Mouse (Mus musculus) embryonic facial prominence, embryonic 13.5 days (tissue): ENCODE data around the gene Tln2. TPM values are rescaled to one million over a fixed set of nuclear protein-coding genes. Genes with fewer than 3 reads are reported as not detected.
A peak's percentile ranks its signal among the peaks of the same experiment; 100 is the strongest.

Experiments
- ATAC-seq: fragments of 200-750 bp; cut with Nextera tagmentation; 2 replicates; pipeline ENCODE4 v1.8.0; 2017; ENCODE audit warnings: low read depth; ENCODE audit not compliant: insufficient number of reproducible peaks, insufficient read depth, low FRiP score, low TSS enrichment
- H3K27ac ChIP-seq: fragments of 300-500 bp; sonication (generic); 2 replicates; pipeline ENCODE4 v1.5.1; 2015; ENCODE audit warnings: moderate library complexity, mild to moderate bottlenecking, inconsistent platforms
- H3K27me3 ChIP-seq: fragments of 300-500 bp; sonication (generic); 2 replicates; pipeline ENCODE4 v1.6.1; 2015; ENCODE audit warnings: mild to moderate bottlenecking, inconsistent platforms
- H3K36me3 ChIP-seq: fragments of 300-500 bp; sonication (generic); 2 replicates; pipeline ENCODE4 v1.6.1; 2015; ENCODE audit warnings: mild to moderate bottlenecking, inconsistent platforms
- H3K4me1 ChIP-seq: fragments of 300-500 bp; sonication (generic); 2 replicates; pipeline ENCODE4 v1.6.1; 2015; ENCODE audit warnings: inconsistent platforms
- H3K4me2 ChIP-seq: fragments of 300-500 bp; sonication (generic); 2 replicates; pipeline ENCODE4 v1.6.1; 2015; ENCODE audit warnings: moderate library complexity, mild to moderate bottlenecking, inconsistent platforms
- H3K4me3 ChIP-seq: fragments of 300-500 bp; sonication (generic); 2 replicates; pipeline ENCODE4 v1.5.1; 2015; ENCODE audit warnings: mild to moderate bottlenecking, inconsistent platforms
- H3K9ac ChIP-seq: fragments of 300-500 bp; sonication (generic); 2 replicates; pipeline ENCODE4 v1.6.1; 2015; ENCODE audit warnings: mild to moderate bottlenecking, inconsistent platforms
- H3K9me3 ChIP-seq: fragments of 300-500 bp; sonication (generic); 2 replicates; pipeline ENCODE4 v1.6.1; 2016; ENCODE audit warnings: inconsistent platforms
- WGBS: fragments of 180-500 bp; shearing (Covaris S2); methylation state at CpG from one replicate; pipeline ENCODE4 v1.1.7; 2015; ENCODE audit warnings: mixed read lengths; 5-methylcytosine and 5-hydroxymethylcytosine counted together
- polyA plus RNA-seq: library from polyadenylated mRNA; unstranded; fragments of >200 nt; fragmentation: Nextera tagmentation; extraction: Ambion mirVana; gene quantifications from 2 replicates; pipeline ENCODE4 v1.2.1, GENCODE M21; 2015

The Tln2 gene
- polyA plus RNA-seq, 1 experiment from 2014 or later = 43.4 TPM

GRCm38 (mm10) chr9:67229033-67229432, 330.5 kb downstream of the Tln2 start:
- Histone ChIP-seq H3K4me1 (peaks cover 25% of the 10 kb centered on the region), H3K4me3 (no peak overlapping the region), H3K9ac (0 out of 2 replicates have a peak overlapping the region, but pooled peaks have one; percentile 27), H3K27me3 (no peaks in the 10 kb centered on the region), H3K27ac (peak overlapping the region; percentile 93), H3K4me2 (peak overlapping the region; percentile 14), H3K36me3 (peaks cover 21% of the 10 kb centered on the region), H3K9me3 (no peaks in the 10 kb centered on the region)
- peak; percentile 26; the same call in 1 of the 2 replicates for ATAC-seq
- WGBS = 25% methylated on average over 5 of the region's 5 CpGs

- peaks cover 12% of the 10 kb centered on the region for H3K4me1 ChIP-seq
- WGBS = 60% methylated on average over 3 of the region's 3 CpGs
- ATAC-seq = no peak
- H3K4me3 ChIP-seq = no peak overlapping the region
- H3K9me3 ChIP-seq = no peaks in the 10 kb centered on the region
- no peaks in the 10 kb centered on the region for H3K27me3 ChIP-seq
- H3K27ac ChIP-seq = no peak overlapping the region
- H3K9ac ChIP-seq = no peak overlapping the region
- no peak overlapping the region for H3K4me2 ChIP-seq
- peaks cover 22% of the 10 kb centered on the region for H3K36me3 ChIP-seq
These were observed 339.1 kb downstream of the Tln2 start for GRCm38 (mm10) chr9:67220388-67220787.

GRCm38 (mm10) chr9:67218001-67218400, 341.5 kb downstream of the Tln2 start:
- Histone ChIP-seq H3K4me3 (no peak overlapping the region), H3K9ac (no peak overlapping the region), H3K9me3 (no peaks in the 10 kb centered on the region), H3K4me2 (no peak overlapping the region), H3K36me3 (peaks cover 14% of the 10 kb centered on the region), H3K27ac (peak overlapping the region; percentile 33; the same call in 1 of the 2 replicates), H3K4me1 (peaks cover 19% of the 10 kb centered on the region), H3K27me3 (no peaks in the 10 kb centered on the region)
- ATAC-seq = no peak
- WGBS = 44% methylated on average over 9 of the region's 9 CpGs

GRCm38 (mm10) chr9:67214191-67214985, 345.1 kb downstream of the Tln2 start:
- H3K27me3 ChIP-seq = no peaks in the 10 kb centered on the region
- WGBS = 65% methylated on average over 3 of the region's 3 CpGs
- no peak overlapping the region for H3K9ac ChIP-seq
- H3K27ac ChIP-seq = no peak overlapping the region
- H3K4me2 ChIP-seq = no peak overlapping the region
- ATAC-seq = no peak
- H3K36me3 ChIP-seq = 0 out of 2 replicates have a peak, but pooled peaks cover 2% of the 10 kb centered on the region
- H3K4me3 ChIP-seq = no peak overlapping the region
- no peaks in the 10 kb centered on the region for H3K9me3 ChIP-seq
- peaks cover 16% of the 10 kb centered on the region for H3K4me1 ChIP-seq

GRCm38 (mm10) chr9:67213275-67213674, 346.2 kb downstream of the Tln2 start:
- Histone ChIP-seq H3K4me2 (no peak overlapping the region), H3K4me1 (peaks cover 18% of the 10 kb centered on the region), H3K4me3 (no peak overlapping the region), H3K27ac (no peak overlapping the region), H3K27me3 (no peaks in the 10 kb centered on the region), H3K9me3 (no peaks in the 10 kb centered on the region), H3K9ac (no peak overlapping the region), H3K36me3 (no peaks in the 10 kb centered on the region)
- 58% methylated on average over 6 of the region's 6 CpGs for WGBS
- no peak for ATAC-seq

- H3K9ac ChIP-seq = no peak overlapping the region
- H3K9me3 ChIP-seq = no peaks in the 10 kb centered on the region
- no peak for ATAC-seq
- no peak overlapping the region for H3K4me3 ChIP-seq
- no peaks in the 10 kb centered on the region for H3K27me3 ChIP-seq
- WGBS = 81% methylated on average over 4 of the region's 4 CpGs
- H3K4me2 ChIP-seq = no peak overlapping the region
- H3K27ac ChIP-seq = no peak overlapping the region
- no peaks in the 10 kb centered on the region for H3K36me3 ChIP-seq
- peaks cover 21% of the 10 kb centered on the region for H3K4me1 ChIP-seq
These were observed 348.3 kb downstream of the Tln2 start for GRCm38 (mm10) chr9:67211220-67211619.

- ATAC-seq = no peak
- Histone ChIP-seq H3K4me1 (peaks cover 17% of the 10 kb centered on the region), H3K4me3 (no peak overlapping the region), H3K9me3 (no peaks in the 10 kb centered on the region), H3K27me3 (no peaks in the 10 kb centered on the region), H3K27ac (no peak overlapping the region), H3K9ac (no peak overlapping the region), H3K4me2 (no peak overlapping the region), H3K36me3 (no peaks in the 10 kb centered on the region)
- 96% methylated on average over 9 of the region's 9 CpGs for WGBS
These were observed 350.1 kb downstream of the Tln2 start for GRCm38 (mm10) chr9:67209451-67209850.

GRCm38 (mm10) chr9:67208420-67208819, 351.1 kb downstream of the Tln2 start:
- H3K27ac ChIP-seq = no peak overlapping the region
- no peaks in the 10 kb centered on the region for H3K36me3 ChIP-seq
- WGBS = 8% methylated on average over 3 of the region's 3 CpGs
- H3K27me3 ChIP-seq = no peaks in the 10 kb centered on the region
- H3K4me3 ChIP-seq = no peak overlapping the region
- ATAC-seq = no peak
- no peak overlapping the region for H3K9ac ChIP-seq
- peaks cover 14% of the 10 kb centered on the region for H3K4me1 ChIP-seq
- no peaks in the 10 kb centered on the region for H3K9me3 ChIP-seq
- no peak overlapping the region for H3K4me2 ChIP-seq

- no peak overlapping the region for H3K9ac ChIP-seq
- no peaks in the 10 kb centered on the region for H3K9me3 ChIP-seq
- no peak overlapping the region for H3K4me2 ChIP-seq
- no peaks in the 10 kb centered on the region for H3K36me3 ChIP-seq
- 72% methylated on average over 4 of the region's 4 CpGs for WGBS
- peaks cover 14% of the 10 kb centered on the region for H3K4me1 ChIP-seq
- H3K27ac ChIP-seq = no peak overlapping the region
- no peak overlapping the region for H3K4me3 ChIP-seq
- ATAC-seq = no peak
- H3K27me3 ChIP-seq = no peaks in the 10 kb centered on the region
These were observed 354.3 kb downstream of the Tln2 start for GRCm38 (mm10) chr9:67205175-67205574.

GRCm38 (mm10) chr9:67196609-67197008, 362.9 kb downstream of the Tln2 start:
- Histone ChIP-seq H3K9me3 (peaks cover 3% of the 10 kb centered on the region; the same call in 1 of the 2 replicates), H3K4me1 (peaks cover 8% of the 10 kb centered on the region), H3K9ac (no peak overlapping the region), H3K4me2 (no peak overlapping the region), H3K4me3 (no peak overlapping the region), H3K27ac (no peak overlapping the region), H3K27me3 (no peaks in the 10 kb centered on the region), H3K36me3 (no peaks in the 10 kb centered on the region)
- ATAC-seq = no peak
- WGBS = 95% methylated on average over 8 of the region's 8 CpGs

GRCm38 (mm10) chr9:67195306-67195705, 364.2 kb downstream of the Tln2 start:
- Histone ChIP-seq H3K36me3 (no peaks in the 10 kb centered on the region), H3K4me2 (no peak overlapping the region), H3K4me3 (no peak overlapping the region), H3K9ac (no peak overlapping the region), H3K9me3 (peaks cover 3% of the 10 kb centered on the region; the same call in 1 of the 2 replicates), H3K27ac (no peak overlapping the region), H3K27me3 (no peaks in the 10 kb centered on the region), H3K4me1 (peaks cover 16% of the 10 kb centered on the region)
- no peak for ATAC-seq
- WGBS = 68% methylated on average over 7 of the region's 7 CpGs
